Mouse (Mus musculus) kidney, adult 2 months (tissue): ENCODE results near the gene Reln.

Experiments used
- CTCF ChIP-seq: fragments of 200-500 bp; conservative IDR thresholded peaks from 2 replicates; pipeline ENCODE4 v1.5.1; 2011; ENCODE audit warnings: low read depth, mild to moderate bottlenecking, control low read depth, low read length, moderate library complexity, mixed read lengths; ENCODE audit not compliant: insufficient read depth, insufficient read length
- POLR2A ChIP-seq: fragments of 200-500 bp; IDR thresholded peaks from one replicate; pipeline ENCODE4 v1.6.1; 2011; ENCODE audit warnings: low read depth, low read length, control low read depth

- TF ChIP-seq CTCF, result no peak
- no peak for TF ChIP-seq POLR2A
These were observed 477.8 kb downstream of the Reln start for GRCm38 (mm10) chr5:21866750-21867149.
